Mouse (Mus musculus): Measurements from ENCODE around the gene Pkp2. TPM values are rescaled to one million over a fixed set of nuclear protein-coding genes. Genes with fewer than 3 reads are reported as not detected.

The Pkp2 gene
- total RNA-seq, 2 experiments from 2014 or later = 3.6 to 5.7 TPM

DNA sequence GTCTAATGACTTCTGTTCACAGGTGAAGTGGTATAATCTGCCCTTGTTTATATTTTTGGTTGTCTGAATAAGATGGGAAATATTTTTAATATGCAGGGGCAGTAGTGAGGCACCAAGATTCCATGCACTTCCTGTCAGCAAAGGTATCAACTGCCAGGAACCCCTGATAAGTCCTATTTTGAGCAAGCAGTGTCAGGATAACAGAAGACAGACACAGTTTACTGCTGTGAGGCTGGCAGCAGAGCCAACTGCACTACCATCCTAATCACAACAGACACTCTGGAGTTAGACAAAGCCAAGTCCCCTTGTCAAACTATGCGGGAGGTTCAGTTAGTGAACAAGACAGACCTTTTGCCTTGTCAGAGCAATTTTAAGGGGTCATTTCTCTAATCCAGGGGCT, 43.6 kb downstream of the Pkp2 start:
- no peak for DNase-seq (ENCODE audit: low spot score)

DNA sequence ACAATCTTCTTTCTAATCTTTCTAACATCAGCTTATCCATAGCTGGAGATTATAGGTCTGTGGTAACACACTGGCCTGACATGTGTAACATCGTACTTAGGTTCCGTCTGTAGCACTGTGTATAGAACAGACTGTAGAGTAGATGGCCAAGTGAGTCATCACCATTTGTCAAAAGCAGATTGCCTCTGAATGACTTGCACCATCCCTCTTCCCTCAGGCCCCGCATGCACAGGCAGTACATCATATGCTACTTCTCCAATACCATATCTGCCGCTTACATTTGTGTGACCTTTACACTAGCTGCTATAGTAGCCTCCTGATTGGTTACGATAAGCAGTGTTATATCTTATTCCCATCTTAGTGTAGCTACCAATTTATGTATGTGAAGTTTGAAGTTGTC, 47.8 kb downstream of the Pkp2 start:
- DNase-seq (ENCODE audit: low spot score) = no peak

DNA sequence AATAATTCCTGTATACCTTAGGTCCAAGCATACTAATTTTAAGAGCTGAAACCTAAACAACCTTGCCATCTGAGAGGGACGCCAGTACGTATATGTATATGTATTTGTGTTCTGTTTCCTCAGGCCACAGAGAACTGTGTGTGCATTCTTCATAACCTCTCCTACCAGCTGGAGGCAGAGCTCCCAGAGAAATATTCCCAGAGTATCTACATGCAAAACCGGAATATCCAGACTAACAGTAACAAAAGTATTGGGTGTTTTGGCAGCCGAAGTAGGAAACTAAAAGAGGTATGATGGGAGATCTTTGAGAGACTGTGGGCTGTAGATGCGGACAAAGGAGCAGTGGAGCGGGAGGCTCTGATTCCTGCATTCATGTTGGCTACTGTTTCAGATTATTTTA, 48.4 kb downstream of the Pkp2 start:
- no peak for DNase-seq (ENCODE audit: low spot score)

DNA sequence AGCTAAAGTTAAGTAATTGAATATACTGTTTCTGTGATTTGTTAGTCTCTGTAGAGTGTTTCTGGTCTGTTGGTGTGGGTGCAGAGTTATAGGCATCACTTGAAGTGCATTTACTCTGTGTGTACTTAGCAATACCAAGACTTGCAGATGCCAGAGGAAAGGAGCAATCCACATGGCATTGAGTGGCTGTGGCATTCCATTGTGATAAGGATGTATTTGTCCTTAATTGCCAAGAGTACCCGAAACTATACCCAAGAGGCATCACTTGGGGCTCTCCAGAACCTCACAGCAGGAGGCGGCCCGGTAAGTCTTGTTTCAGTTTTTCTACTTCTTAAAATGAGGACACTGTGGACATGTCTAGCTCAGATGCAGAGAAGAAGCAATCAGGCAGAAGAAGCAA, 49.3 kb downstream of the Pkp2 start:
- DNase-seq (ENCODE audit: low spot score) = no peak

DNA sequence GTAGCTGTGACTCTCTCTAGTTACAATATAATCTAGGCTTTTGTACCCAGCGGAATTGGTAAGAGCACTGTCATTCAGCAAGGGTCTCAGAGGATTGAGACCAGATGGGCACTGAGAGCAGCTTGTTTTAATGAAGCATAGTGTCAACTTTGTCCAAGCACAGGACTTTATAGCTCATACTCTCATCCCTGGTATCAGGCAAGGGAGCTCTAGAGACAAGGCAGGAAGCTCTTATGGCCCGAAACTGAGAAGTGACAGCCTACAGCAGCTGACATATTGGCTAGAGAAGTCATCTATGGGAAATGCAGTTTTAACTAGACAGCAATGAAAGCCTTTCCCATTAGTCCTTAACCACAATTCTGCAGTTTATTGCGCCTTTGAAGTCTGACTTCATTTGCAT, 59.9 kb downstream of the Pkp2 start:
- no peak for DNase-seq (ENCODE audit: low spot score)

DNA sequence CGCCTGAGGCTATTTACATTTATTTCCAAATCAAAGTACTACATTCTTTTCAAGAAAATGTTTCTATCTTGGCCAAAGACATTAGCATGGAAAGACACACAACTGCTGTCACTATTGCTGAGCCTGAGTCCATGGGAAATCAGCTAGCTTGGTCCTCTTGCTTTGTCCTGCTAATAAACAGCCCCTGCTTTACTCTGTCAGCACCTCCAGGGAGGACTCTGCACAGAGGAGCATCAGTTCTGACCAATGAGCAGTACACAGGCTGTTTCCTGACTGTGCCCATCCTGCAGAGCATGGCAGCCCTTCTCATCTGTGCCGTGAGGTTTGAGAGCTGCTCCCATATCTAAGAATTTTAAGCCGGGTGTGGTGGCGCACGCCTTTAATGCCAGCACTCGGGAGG, 60.6 kb downstream of the Pkp2 start:
- DNase-seq (ENCODE audit: low spot score) = no peak

DNA sequence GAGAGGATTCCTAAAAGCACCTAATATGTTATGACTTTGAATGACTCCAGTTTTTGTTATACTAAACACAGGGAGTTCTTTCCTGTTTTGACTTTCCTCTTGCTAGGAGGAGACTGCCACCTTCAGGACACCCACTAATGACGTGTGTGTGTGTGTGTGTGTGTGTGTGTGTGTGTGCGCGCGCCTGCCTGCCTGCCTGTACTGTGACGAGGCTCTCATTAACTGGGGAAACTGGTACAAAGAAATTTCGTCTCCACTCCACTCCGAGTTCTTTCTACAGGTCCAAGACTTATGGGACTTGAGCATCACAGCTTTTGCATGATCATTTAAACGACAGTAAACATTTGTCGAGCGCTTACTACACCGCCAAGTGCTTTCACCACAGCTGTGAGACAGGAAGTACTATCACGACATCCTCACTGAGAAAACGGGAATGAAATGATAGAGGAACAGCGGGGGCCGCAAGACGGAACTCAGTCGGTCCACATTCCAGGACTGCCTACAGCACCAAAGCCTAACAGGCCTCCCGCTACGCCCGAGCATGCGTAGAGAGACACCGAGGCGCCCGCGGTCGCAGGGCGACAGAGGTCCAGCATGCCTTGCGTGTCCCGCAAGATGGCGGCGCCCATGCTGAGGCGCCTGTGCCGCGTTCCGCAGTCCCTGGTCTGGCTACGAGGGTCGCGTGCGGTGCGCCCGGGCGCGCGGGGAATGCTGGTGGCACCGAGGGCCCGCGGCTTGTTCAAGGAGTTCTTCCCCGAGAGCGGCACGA, 89.4 kb downstream of the Pkp2 start, which contains the start of gene Yars2:
Gene Yars2, plus strand, starts transcription at position 597 of the 769 bp plus-strand sequence.
- DNase-seq (ENCODE audit: low spot score) = peak; percentile 90

DNA sequence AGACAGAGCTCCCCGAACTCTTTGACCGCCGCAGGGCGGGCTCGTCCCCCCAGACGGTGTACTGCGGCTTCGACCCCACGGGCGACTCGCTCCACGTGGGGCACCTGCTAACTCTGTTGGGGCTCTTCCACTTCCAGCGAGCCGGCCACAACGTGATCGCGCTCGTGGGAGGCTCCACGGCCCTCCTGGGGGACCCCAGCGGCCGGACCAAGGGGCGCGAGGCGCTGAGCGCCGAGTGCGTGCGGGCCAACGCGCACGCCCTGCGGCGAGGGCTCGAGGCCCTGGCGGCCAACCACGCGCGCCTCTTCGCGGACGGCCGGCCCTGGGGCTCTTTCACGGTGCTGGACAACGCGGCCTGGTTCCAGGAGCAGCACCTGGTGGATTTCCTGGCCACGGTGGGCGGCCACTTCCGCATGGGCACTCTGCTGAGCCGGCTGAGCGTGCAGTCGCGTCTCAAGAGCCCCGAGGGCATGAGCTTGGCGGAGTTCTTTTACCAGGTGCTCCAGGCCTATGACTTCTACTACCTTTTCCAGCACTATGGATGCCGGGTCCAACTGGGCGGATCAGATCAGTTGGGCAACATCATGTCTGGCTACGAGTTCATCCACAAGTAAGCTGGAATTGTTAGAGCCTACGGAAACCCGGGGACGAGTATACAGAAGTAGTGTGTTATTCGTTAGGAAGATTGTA, 90.2 kb downstream of the Pkp2 start:
- DNase-seq (ENCODE audit: low spot score) = peak; percentile 7

DNA sequence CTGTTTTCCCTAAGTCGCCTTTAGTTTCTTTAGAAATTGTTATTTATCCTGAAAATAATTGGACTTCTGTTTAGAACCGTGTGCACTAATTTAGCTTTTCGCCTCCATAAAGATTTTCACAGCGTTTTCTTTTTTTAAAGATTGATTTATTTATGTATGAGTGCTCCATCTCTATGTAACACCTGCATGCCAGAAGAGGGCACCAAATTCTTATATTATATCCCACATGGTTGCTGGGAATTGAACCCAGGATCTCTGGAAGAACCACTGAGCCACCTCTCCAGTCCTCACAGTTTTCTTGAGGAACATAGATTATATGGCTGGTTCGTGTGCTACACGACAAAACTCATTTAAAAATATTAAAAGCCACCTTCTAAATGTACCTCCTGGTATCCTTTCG, 90.8 kb downstream of the Pkp2 start:
- no peak for DNase-seq (ENCODE audit: low spot score)

DNA sequence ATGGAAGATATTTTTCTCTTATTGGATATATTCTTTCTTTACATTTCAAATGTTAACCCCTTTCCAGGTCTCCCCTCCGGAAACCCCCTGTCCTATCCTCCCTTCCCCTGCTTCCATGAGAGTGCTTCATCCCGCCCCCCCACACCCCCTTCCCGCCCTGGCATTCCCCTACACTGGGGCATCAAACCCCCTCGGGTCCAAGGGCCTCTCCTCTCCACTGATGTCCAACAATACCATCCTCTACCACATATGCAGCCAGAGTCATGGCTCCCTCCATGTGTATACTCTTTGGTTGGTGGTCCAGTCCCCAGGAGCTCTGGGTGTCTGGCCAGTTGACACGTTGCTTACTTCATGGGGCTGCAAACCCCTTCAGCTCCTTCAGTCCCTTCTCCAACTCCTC, 98.2 kb downstream of the Pkp2 start:
- no peak for DNase-seq (ENCODE audit: low spot score)

Other genes starting within 250 kb of the Pkp2 start
- 10 to 100 TPM; 19.8 to 20.2 TPM for gene Yars2, start 89.6 kb downstream of the Pkp2 start, total RNA-seq (2021)
- 10 to 100 TPM; 56.6 to 59.9 TPM for gene Dnm1l, start 145.6 kb downstream of the Pkp2 start, total RNA-seq (2021)

Data from gastrocnemius, adult 18-20 months (tissue).